Mouse (Mus musculus) embryo, embryonic 10.5 days (tissue): ENCODE measurements at regions not wholly inside any gene's neighbourhood (a gene's known extent, or its start where the extent isn't known, plus 50 kb on each side); places are given as distances from the start of the nearest gene placed in this dataset.
A peak's percentile ranks its signal among the peaks of the same experiment; 100 is the strongest.

Experiments
- DNase-seq: peaks from one replicate; pipeline ENCODE4 v3.0.0-alpha.2; 2015; ENCODE audit warnings: low spot score

DNA sequence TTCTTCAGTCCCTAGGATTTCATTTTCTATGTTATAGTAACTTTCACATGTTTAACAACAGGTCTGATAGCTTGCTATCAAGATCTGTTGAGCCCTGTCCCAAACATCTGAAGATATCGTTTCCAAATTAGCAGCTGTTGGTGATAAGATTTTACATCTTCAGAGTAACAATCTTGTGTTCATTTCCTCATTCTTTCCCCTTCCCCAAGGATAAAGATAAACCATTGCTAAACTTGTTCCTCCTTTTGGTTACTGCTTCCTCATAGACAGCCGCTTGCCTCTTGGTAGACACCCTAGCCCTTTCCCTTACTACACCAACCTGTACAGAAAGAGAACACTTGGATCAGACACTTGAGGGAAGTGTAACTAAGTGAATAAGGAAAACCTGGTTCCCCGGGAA lies 58.6 kb downstream of the Kcnrg start:
- DNase-seq: no peak

- DNase-seq: no peak
Measured at GRCm38 (mm10) chr14:61673184-61673583, 65.9 kb downstream of the Kcnrg start.

GRCm38 (mm10) chr14:61678107-61678506 lies 70.8 kb downstream of the Kcnrg start:
- no peak for DNase-seq

DNA sequence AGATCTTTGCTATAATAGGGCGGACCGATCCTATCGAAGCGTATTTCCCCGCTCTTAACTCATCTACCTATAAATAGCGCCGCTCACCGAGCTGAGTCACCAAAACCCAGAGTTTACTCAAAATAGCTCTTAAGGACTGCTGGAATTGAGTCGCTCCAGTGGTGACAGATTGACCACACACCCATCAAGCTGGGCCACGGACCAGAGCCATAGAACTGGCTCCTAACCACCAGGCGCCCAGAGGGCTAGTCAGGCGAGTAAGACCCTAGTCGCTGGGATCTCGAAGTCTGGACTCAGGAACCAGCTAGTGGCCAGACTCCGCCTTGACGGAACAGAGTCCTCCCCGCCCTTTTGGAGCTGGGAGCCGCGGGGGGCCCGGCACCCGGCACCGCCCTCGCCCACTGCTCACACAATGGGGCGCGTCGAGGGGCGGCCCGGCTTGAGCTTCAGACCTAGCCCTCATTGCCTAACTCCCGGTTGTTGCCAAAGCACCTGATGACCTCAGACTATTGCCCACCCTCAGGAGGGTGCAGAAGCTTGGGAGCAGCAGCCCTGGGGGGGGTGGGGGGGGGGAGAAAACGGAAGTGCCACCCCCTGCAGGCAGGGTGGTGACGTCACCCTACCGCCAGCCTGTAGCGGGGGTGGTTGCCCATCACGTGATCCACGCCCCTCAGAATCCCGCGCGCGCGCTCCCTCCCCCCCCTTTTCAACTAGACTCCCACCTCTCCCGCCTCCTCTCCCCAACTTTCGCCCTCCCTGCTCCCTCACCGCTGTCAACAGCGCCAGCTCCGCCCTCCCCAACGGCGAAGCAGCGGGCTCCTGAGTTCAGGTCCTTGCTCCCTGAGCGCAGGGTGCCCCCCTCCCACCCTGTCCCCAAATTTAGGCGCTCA lies 73.8 kb downstream of the Kcnrg start:
- peak; percentile 93 for DNase-seq

GRCm38 (mm10) chr14:61681708-61682701 lies 74.7 kb downstream of the Kcnrg start:
- peak; percentile 83 for DNase-seq

GRCm38 (mm10) chr14:61682721-61683355 lies 75.6 kb downstream of the Kcnrg start:
- DNase-seq: peak; percentile 81

- DNase-seq: peak; percentile 21
Measured at GRCm38 (mm10) chr14:61683356-61683740, 76.1 kb downstream of the Kcnrg start.

- DNase-seq: peak; percentile 55
Measured at GRCm38 (mm10) chr14:61683791-61684411, 76.6 kb downstream of the Kcnrg start.

DNA sequence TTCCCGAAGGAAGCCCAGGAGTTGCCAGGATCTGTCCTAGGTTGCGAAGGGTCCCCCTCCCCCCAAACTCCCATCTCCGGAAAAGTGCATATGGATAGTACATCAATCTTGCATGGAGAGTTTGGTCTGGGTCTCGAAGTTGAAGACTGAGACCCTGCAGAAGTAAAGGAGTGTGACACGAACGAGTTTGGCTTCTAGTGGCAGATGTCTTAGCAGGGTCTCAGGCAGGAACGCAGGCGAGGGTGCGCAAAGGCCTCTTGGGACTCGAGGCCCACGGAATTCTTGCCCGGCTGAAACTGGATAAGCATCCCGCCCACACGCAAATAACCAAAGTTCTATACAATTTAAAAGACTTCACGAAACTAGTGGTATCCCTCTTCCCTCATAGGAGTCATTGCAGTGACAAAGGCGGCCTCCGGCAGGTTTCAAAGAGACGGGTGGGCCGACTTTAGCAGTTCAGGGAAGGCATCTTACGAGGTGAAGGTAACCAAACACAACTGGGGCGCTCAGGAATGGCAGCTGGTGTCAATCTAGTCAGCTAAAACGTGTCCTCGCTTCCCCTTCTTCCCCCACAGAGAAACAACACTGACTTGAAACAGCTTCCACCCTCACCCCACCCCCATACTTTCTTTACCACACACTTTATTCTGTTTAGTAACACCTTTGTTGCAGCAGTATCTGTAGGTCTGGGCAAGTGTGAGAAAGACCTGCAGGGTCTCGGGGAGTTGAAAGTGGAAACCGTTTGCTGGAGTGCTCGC lies 77.4 kb downstream of the Kcnrg start:
- DNase-seq: no peak

DNA sequence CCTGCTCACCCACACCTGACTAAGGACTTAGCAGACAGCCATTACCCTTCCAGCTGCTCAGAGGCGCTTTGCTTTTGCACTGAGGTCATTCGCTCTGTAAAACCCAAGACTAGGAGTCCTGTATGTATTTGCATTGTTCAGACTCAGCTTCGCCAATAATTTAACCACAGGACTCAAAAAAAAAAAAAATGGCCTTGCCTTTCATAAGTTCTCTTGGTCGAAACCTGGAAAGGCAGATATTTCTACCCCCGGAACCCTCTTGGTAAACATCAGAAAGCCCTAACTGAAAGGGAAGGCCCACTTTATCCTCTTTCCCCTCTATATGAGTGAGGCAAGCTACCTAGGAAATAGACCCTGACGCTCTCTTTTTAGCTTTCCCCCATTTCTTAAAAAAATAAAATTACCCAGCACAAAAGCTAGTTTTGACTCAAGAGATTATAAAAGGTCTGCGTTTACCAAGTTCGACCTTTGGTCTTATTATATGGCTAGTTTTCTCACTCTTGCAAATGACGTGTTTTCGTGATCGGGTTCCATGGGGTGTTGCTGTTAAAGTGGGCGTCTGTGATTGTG lies 78.1 kb downstream of the Kcnrg start:
- DNase-seq: peak; percentile 53

DNA sequence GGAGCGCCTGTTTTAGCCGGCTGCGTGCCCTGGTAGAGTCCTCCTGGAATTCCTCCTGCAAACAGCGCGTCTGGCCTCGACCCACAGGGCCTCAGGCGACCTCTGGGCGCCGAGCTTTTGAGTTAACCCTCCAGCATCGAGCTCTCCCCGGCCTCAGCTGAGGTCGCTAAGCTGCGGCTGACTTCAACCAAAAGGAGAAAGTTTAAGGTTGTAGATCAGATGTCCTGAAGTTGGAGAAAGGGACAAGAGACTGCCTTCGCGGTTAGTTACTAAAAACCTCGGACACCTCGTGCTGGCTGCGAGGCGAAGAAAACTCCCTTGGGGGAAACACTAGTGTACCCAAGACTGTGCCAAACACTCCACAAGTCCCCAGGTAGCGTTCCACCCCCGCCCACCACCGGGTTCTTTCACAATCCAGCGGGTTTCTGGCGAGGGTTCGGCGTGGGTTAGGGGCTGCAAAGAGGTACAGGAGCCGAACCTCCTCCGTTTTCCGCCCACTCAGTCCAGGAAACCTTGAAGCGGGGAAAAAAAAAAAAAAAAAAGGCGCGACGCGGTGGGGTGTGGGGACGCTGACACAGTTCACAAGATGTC lies 78.9 kb downstream of the Kcnrg start:
- DNase-seq: peak; percentile 77

DNA sequence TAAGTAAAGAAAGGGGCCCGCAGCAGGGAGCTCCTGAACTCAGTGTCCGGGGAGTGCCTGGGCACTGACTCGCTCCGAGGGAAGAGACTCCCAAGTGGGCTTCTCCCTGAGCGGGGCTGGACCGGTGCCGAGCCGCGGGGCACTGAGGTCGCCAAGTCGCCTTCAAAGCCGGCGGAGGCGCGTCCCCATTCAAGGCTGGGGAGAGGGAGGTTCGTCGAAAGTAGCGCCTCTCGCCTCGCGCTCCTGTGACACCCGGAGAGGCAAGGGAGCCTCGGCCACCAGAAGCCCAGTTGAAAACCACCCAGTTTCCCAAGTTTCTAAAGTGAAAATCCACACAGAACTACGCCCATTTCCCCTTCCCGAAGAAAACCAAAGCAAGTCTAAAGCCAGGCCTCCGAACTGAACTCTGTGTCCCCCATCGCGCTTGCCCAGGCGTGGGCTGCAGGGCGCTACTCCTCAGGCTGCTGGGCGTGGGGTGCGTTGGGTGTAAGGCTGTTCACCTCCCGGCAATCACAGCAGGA lies 79.6 kb downstream of the Kcnrg start:
- peak; percentile 68 for DNase-seq

DNA sequence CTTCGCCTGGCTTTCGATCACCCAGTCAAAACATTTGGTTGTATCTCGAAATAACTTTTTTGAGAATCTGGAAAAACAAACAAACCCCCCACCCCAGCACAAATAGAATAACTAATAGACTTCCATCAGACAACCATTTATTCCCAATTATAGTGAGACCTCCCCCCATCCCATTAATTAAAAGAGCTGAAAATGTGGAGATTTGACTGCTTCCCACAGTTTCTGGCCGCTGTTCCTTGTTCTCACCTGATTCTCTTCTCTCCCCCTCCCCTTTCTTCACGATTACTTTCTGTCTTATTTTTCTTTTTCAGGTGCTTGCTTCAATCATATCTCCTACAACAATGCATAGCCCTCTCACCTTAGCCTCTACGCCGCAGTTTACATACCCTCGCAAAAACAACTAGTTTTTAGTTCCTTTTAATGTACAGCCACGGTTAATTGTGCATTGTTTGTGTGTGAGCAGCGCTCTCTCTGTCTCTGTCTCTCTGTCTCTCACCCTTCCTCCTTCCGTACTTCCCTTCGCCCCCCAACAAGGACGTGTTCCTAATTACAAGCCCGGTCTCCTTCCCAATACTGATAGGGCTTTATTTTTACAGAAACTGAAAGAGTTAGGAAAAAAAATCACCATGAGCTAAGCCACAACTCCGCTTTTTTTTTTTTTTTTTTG lies 80.2 kb downstream of the Kcnrg start:
- DNase-seq: peak; percentile 65

DNA sequence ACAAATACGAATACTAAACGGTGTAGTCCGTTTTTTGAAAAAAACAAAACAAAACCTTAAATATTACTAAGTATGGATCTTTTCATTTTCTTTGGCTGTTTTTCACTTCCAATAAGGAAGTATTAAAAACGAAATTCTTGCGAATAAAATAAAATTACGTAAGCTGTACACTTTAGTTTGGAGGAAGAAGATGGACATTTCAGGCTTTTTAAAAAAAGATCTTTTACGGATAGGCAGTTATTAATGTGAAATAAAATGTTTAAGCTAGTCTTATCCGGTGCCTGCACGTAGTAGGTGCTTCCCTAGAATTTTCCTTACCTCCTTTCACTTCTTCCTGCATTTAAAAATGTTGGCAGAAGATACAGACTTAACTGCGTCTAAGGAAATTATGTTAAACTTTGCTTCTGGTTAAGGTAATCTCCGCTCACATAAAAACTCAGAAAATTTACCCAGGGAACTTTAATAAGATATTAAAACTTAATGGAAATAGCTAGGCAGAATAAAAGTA lies 80.8 kb downstream of the Kcnrg start:
- DNase-seq: peak; percentile 29

- DNase-seq: peak; percentile 51
Measured at GRCm38 (mm10) chr14:61688666-61689065, 81.4 kb downstream of the Kcnrg start.

GRCm38 (mm10) chr14:61689281-61689680 lies 82.0 kb downstream of the Kcnrg start:
- peak; percentile 62 for DNase-seq

DNA sequence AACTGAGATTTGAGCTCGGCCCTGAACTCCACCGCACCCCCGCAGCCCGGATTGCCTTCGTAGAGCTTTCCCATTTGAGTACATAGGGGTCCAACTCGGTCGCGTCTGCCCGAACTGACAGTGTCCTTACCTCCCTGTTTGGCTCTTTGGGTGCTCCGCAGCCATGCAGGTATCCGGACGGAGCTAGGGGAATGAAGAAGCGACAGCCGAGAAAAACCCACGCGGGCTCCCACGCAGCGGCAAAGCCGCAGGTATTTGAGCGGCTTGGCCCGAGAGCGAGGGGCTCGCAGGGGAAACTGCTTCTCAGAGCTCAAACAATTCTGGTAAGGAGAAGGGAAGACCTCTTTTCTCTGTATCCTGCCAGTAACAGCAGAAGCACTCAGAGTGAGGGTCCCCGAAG lies 82.5 kb downstream of the Kcnrg start:
- no peak for DNase-seq

GRCm38 (mm10) chr14:61691785-61692372 lies 84.6 kb downstream of the Kcnrg start:
- no peak for DNase-seq

- no peak for DNase-seq
Measured at GRCm38 (mm10) chr14:61694796-61695195, 87.5 kb downstream of the Kcnrg start.
